Mouse (Mus musculus): ENCODE measurements at regions not wholly inside any gene's neighbourhood (a gene's known extent, or its start where the extent isn't known, plus 50 kb on each side); places are given as distances from the start of the nearest gene placed in this dataset.
A peak's percentile ranks its signal among the peaks of the same experiment; 100 is the strongest.
"Not testable (repeated sequence)": the region's sequence is repeated elsewhere in the genome, so short reads cannot be mapped to it uniquely, and the experiment has no call there.

DNA sequence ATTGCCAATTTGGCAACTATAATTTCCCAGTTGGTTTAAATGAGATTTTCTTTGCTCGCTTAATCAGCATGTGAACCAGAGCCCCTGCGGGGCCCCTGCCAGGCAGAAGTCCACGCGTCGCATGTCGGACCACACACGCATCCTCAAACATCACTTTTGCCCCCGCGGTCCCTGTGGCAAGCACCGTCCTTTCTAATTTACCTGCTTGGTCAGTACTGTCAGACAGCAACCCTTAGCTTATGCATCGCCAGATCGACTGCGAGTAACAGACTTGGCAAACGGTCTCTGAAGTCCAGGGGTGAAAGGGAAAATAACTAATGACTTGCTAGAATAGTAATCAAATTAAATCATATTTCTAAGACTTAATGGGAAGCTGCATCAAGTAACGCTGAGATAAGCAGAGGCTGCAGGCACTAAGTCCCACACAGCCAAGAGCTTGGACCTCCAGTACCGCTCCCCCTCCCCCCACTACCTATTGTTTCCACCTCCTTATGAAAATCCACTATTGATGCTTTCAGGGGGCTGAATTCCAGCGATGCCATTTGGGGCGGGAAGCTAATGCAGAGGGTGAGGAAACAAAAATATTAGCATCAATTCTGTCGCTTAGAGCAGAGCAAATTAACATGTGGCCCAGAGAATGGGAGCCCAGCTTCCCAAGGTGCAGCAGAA, 142.0 kb upstream of the Cntnap4 start:
- no peak for DNase-seq (ENCODE audit: low spot score in 2 of 2)

DNA sequence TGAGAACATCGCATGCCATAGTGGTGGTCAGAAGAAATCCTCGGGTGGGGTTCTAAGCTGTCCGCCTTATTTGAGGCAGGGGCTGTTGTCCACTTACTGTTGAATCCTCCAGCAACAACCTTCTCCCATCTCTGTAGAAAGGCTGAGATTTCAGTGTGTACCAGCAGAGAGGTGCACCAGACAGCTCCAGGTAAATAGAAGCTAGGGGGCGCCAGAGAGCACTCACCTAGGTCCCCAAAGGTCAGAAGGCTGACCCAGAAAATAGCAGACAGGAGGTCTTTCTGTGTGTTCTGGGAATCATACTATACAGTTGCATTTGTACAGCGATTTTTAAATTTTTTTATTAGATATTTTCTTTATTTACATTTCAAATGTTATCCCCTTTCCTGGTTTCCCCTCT, 157.9 kb upstream of the Cntnap4 start:
- DNase-seq (ENCODE audit: low spot score in 2 of 2), result no peak

- no peak for DNase-seq (ENCODE audit: low spot score in 2 of 2)
Observed at GRCm38 (mm10) chr8:112411213-112411612, 158.6 kb upstream of the Cntnap4 start.

DNA sequence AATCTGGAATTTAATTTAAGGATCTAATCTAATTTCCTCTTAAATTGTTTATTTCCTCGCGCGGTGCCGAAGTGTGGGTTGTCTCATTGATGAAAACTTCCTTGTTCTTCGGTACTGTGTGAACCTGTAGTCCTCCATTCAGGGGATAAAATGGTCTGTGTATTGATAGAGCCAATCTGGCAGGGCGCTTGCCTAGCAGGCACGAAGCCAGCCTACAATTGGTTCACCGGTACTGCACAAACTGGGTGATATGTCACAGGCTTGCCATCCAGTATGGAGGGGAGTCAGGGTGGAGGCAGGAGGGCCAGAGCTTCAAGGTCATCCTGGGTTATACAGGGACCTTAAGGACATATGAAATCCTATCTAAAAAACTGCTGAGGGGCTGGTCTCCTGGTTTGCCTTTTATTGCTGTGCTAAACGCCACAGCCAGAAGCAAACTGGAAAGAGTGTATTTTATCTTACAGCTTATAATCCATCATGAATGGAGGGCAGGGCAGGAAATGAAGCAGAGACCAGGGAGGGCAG, 161.6 kb upstream of the Cntnap4 start:
- no peak for DNase-seq (ENCODE audit: low spot score in 2 of 2)

DNA sequence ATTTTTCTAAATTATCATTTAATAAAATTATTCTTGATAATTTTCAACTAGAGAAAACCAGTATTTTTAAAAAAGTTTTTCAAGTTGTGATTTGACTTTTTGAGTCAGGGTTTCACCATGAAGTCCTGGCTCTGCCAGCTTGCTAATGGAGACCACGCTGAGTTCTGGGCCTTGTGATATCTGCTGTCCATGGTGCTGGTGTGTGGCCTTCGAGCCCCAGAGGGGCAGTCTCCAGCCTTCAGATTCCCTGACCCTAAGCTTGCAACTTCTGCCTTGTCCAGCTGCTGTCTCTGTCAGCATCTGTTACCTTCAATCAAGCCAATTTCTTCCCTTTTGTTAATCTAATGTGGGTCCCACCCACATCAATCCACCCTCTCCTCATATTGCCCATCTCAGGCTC, 165.8 kb upstream of the Cntnap4 start:
- DNase-seq (ENCODE audit: low spot score in 2 of 2), result no peak

DNA sequence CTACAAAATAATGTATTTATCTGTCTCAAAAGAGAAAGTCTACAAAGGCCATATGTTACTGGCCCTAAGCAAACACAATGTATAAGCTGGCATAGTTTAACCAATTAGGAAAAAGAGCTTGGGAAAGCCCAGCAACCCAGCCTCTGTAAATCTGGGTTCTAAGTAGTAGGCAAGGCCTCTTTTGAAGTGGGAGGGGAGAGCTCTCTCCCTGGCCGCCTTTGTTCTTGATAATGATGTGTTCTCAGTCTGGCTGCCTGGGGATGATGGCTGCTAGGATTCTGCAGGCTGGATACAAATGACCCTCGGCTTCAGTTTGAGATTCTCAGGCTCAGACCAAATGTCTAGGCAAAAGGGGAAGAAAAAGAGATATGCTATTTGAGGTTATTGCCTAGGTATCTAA, 172.4 kb upstream of the Cntnap4 start:
- no peak for DNase-seq (ENCODE audit: low spot score in 2 of 2)

DNA sequence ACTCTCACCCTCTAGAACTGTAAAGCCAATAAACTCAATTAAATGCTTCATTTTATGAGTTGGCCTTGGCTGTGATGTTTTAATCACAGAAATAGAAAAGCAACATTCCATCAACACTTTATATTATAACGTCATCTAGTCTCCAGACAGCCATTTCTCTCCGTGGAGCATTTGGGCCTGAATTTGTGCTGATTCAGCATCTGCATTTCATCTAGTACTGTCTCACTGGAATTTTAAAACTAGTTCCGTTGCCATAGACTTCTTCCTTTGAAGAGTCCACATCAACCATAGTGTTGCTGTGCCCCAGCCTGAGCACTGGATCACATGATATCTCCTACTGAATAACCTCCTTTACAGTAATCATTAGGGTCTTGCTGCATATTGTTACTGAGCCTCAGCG, 179.7 kb upstream of the Cntnap4 start:
- no peak for DNase-seq (ENCODE audit: low spot score in 2 of 2)

DNA sequence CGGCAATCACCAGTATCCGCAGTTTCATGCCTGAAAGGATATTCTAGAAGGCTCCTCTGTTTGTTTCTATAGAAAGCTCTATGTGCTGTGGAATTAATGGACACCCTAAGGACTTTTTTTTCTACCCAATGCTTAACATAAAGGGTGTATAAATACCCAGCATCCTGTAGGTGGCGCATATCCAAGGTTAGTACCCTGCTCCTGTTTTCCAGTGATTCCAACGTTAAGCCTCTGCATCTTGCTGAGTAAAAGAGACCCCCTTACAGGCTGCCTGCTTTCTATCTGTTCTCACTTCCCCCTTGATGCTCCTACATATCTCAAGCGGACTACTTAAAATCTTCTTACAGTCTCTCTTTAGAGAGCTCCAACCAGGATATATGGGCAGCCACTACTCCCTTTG, 221.5 kb upstream of the Cntnap4 start:
- no peak for DNase-seq (ENCODE audit: low spot score in 2 of 2)

GRCm38 (mm10) chr8:112333171-112333570, 236.7 kb upstream of the Cntnap4 start:
- DNase-seq (ENCODE audit: low spot score in 2 of 2), result no peak

- no peak for DNase-seq (ENCODE audit: low spot score in 2 of 2)
Observed at GRCm38 (mm10) chr8:112332021-112332420, 237.8 kb upstream of the Cntnap4 start.

- no peak for DNase-seq (ENCODE audit: low spot score in 2 of 2)
Observed at GRCm38 (mm10) chr8:112309816-112310215, 260.0 kb upstream of the Cntnap4 start.

GRCm38 (mm10) chr8:112308354-112308753, 261.5 kb upstream of the Cntnap4 start:
- DNase-seq (ENCODE audit: low spot score in 2 of 2), result no peak

DNA sequence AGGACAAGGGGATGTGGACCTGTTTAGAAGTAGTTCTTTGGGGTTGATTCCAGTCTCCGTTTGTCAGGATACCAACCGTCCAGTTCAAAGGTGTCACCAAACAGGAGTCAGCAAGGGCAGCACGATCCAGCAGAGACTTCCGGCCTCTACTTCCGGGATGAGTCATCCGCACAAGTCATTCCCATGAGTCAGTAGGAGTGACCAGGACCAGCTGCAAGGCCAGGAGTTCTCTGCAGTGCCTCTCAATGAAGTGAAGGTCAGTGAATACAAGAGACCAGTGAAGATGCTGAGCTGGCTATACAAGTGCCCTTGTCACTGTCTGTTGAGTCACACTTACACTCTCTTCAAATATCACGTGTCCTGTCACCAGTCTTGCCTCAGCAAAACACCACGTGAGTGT, 272.8 kb upstream of the Cntnap4 start:
- DNase-seq (ENCODE audit: low spot score in 2 of 2), result no peak

DNA sequence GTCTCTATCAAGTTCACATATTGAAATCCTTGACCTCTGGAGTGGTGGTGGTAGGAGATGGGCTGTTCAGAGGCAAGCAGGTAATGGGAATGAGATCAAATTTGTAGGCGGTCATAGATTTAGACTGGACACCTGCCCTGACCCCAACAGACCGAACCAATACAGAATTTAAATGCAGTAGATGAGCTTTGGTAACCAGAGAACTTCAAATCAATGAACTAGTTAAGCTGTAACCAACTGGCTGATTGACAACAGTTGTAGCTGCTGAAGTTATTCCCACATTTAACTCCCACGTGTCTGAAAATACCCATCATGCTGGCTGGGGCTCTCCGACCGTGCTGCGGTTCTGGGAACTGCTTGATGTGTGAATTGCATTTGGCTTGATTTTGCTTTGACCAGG, 268.5 kb upstream of the Gm6793 start:
- DNase-seq (ENCODE audit: low spot score in 2 of 2), result peak in 1 of 2 experiments; percentile 6

DNA sequence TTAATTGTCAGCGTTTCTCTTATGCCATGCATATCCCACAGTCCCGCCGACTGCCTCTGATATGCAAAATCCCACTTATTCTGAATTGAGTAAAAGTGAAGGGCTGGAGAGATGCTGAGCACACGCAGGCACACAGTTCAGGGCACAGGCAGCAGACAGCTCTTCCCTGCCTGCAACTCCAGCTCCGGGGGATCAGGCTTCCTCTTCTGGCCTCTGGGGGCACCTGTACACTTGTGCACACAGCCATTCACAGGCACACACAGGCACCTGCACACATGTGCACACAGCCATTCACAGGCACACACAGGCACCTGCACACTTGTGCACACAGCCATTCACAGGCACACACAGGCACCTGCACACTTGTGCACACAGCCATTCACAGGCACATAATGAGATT, 254.8 kb upstream of the Gm6793 start:
- DNase-seq (ENCODE audit: low spot score in 2 of 2), result no peak

GRCm38 (mm10) chr8:112269214-112269566, 254.4 kb upstream of the Gm6793 start:
- no peak for DNase-seq (ENCODE audit: low spot score in 2 of 2)

DNA sequence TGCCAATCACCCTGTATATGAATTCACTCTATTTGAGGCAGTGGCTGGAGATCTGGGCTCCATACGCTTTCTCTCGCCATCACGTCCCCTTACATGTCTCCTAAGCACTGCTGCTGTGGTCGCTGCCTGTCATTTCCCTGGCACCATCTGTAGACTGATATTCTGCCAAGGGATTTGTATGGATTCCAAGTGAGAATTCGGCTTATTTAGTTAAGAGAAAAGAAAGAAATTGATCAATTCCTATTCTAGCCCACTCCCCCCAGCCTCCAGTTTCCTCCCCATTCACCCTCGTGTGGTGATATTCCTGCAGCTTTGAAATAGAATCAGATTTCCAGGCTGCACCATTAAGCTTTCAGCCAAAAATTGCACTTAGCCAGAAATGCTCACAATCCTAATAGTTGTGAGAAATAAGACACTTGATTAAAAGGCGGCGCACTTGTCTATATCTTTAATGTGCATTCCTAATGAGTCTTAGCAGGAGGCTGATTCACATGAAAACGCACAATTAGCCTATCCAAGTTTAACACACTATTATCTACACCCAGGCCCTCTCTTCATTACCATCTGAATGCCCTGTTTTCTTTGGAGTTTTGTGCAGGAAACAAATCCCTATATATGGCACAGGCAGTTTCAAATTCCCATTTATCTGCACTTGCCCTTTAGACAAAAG, 253.8 kb upstream of the Gm6793 start:
- peak; percentile 50 to 56 for DNase-seq (ENCODE audit: low spot score in 2 of 2)

- DNase-seq (ENCODE audit: low spot score in 2 of 2), result no peak
Observed at GRCm38 (mm10) chr8:112257922-112258475, 243.2 kb upstream of the Gm6793 start.

GRCm38 (mm10) chr8:112257311-112257894, 242.6 kb upstream of the Gm6793 start:
- no peak for DNase-seq (ENCODE audit: low spot score in 2 of 2)

DNA sequence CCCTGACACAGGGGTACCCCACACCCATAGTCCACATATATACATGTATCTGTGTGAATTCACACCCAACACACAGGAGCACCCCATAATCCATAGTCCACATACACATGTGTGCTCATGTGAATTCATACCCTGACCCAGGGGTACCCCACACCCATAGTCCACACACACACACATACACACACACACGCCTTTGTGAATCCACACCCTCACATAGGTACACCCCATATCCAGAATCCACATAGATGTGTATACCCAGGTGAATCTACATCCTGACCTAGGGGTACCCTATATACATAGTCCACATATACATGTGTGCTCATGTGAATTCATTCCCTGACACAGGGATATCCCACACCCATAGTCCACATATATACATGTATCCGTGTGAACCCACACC, 231.8 kb upstream of the Gm6793 start:
- not testable (repeated sequence) for DNase-seq (ENCODE audit: low spot score in 2 of 2)

DNA sequence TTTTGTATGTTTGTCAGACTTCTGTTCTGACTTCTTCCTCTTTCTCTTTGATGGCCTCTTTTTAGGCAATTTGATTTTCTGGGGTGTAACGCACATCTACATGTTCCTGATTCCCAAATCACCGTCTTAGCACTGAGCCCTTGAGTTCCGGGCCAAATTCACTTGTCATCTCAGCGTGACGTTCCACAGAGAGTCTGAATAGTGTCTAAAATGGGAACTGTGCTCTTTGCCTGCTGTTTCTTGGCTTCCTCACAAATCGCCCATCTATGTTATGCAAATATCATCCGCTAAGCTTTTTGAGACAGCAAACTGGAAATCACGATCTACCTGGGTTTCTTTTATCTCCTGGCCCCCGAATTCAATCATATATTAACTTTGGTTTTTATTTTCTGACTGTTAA, 223.8 kb upstream of the Gm6793 start:
- DNase-seq (ENCODE audit: low spot score in 2 of 2), result no peak

DNA sequence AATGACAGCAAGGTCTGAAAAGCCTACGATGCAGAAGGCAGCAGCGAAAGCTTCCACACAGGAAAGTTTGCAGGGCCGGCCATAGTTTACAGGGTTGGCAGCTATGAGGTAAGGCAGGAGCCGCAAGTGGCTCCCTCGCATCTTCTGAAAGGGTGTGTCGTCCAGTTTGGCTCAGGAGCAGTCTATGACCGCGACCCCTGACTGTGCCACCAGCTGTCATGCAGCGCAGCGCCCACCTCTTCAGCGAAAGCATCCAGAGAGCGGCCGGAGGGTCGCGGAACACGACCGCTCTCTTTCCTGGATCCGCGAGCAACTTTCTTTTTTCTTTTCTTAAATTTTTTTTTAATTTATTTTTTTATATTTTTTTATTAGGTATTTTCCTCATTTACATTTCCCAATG, 221.9 kb upstream of the Gm6793 start:
- DNase-seq (ENCODE audit: low spot score in 2 of 2), result not testable (repeated sequence)

- no peak for DNase-seq (ENCODE audit: low spot score in 2 of 2)
Observed at GRCm38 (mm10) chr8:112219656-112220055, 204.8 kb upstream of the Gm6793 start.
